Mouse (Mus musculus) cerebellum, adult 2 months (tissue): ENCODE results near the gene Gfi1b.

Source experiments
- CTCF ChIP-seq: fragments of 200-500 bp; IDR thresholded peaks from 2 replicates; pipeline ENCODE4 v1.5.1; 2011; ENCODE audit warnings: low read depth, mild to moderate bottlenecking, control low read depth, low read length, moderate library complexity, borderline replicate concordance; ENCODE audit not compliant: insufficient read depth
- POLR2A ChIP-seq: fragments of 200-500 bp; IDR thresholded peaks from 2 replicates; pipeline ENCODE4 v1.6.1; 2011; ENCODE audit warnings: low read length, control low read depth, borderline replicate concordance; ENCODE audit not compliant: insufficient read depth

- TF ChIP-seq POLR2A (no peak), CTCF (no peak)
Measured at GRCm38 (mm10) chr2:28621664-28622171, at the start of gene Gfi1b.
